Mouse (Mus musculus) neutrophil, adult 65 days (primary cell): ENCODE measurements around the gene Mdm1. TPM values are rescaled to one million over a fixed set of nuclear protein-coding genes. Genes with fewer than 3 reads are reported as not detected.

Experiments
- total RNA-seq: library from RNA; stranded (reverse); gene quantifications from 2 replicates; pipeline ENCODE4 v1.2.4, GENCODE M21; 2023

The Mdm1 gene
- 10.0 and 18.6 TPM in 2 replicates for total RNA-seq

GRCm38 (mm10) chr10:118141018-118141883 is at the start of gene Mdm1:
TSS of gene Mdm1 (plus strand) at chr10:118141811.

GRCm38 (mm10) chr10:118204642-118205041 is 63.0 kb downstream of the Mdm1 start, which contains the start of gene Il22:
TSS of gene Il22 (plus strand) at chr10:118204942.

Other genes starting within 250 kb of the Mdm1 start
- gene Il22, start 63.1 kb downstream of the Mdm1 start, total RNA-seq, result not detected in 2 replicates
- 0.50 and 0.76 TPM in 2 replicates for gene Gm32717, start 99.0 kb downstream of the Mdm1 start, total RNA-seq
- 0.50 and 0.76 TPM in 2 replicates for gene Gm32802, start 116.9 kb downstream of the Mdm1 start, total RNA-seq
- gene Iltifb, start 153.2 kb downstream of the Mdm1 start, total RNA-seq, result not detected in 2 replicates
- not detected in 2 replicates for gene Gm9040, start 185.2 kb downstream of the Mdm1 start, total RNA-seq
- gene Gm9044, start 190.6 kb downstream of the Mdm1 start, total RNA-seq, result not detected in 2 replicates
- gene Gm9045, start 196.0 kb downstream of the Mdm1 start, total RNA-seq, result not detected in 2 replicates
- not detected in 2 replicates for gene Gm9046, start 201.4 kb downstream of the Mdm1 start, total RNA-seq
- gene Gm9048, start 206.9 kb downstream of the Mdm1 start, total RNA-seq, result not detected in 2 replicates
- not detected in 2 replicates for gene Gm9049, start 212.3 kb downstream of the Mdm1 start, total RNA-seq